Mouse (Mus musculus): ENCODE data around the gene Gramd1b.

The Gramd1b gene

DNA sequence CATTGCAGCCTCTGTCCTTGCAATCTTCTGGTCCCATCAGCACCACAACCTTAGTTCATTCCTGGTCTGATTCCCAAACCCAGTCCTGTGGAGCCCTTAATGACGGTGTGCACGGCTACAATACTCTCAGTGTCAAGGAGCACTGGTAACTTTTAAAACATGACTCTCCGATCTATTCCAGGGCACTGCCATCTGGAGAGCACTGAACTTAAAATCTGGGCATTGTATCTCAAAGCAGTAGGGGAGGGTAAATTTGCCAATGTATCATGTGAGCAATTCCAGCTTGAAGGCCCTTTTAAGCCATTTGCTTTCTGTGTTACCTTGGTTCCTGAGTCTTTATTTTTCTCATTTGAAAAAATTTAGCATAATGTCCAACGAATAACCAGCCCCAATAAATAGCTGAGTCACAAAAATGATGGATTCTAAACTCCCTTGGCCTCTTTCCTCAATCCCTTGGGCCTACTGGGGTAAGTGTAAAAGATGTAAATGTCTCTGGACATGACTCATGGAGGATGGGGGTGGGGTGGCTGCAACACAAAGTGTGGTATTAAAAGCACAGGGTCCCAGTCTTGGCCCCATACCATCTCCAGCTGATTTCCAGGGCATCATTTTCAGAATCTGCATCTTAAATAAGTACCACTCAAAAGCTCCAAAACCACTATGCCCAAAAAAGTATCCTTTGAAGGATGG is 193.9 kb downstream of the Gramd1b start:
- DNase-seq (ENCODE audit: low spot score in 2 of 2), result no peak

DNA sequence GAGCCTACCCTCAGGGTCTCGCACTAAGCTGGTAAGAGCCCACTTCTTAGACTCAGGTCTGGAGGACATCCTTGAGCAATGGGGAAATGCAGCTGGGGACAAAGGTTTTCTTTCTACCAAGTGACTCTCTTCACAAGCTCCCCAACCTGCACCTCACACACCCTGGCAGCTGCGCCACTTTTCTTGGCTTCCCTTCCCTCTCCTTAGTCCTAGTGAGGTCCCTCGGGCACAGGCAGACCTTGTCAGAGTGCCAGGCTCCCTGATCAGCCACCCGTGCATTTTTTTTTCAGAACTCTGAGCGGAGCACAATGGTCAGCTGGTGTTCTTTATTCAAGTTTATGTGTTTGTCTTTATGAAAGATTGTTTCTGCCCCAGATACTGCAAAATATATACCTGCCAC is 194.5 kb downstream of the Gramd1b start:
- no peak for DNase-seq (ENCODE audit: low spot score in 2 of 2)

DNA sequence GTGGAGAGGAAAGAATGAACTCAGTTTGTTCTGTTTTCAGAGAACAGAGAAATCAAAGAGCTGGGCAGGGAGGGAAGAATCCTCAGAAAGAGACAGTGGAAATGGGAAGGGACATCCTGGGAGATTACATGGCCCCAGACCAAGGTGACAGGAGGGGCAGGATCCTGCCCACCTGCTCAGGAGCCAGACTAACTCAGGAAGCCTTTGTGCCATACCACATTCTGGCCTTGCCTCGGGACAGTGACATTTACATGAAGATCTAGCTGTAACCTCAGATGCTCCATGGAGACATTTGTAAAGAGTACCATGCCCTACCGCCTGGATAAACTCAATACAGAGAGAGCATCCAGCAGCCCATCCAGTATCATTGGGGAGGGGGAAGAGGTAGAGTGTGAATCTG is 196.6 kb downstream of the Gramd1b start:
- no peak for DNase-seq (ENCODE audit: low spot score in 2 of 2)

GRCm38 (mm10) chr9:40333649-40334396 is 197.4 kb downstream of the Gramd1b start:
- peak; percentile 27 to 75 for DNase-seq (ENCODE audit: low spot score in 2 of 2)

- DNase-seq (ENCODE audit: low spot score in 2 of 2), result no peak
Observed at GRCm38 (mm10) chr9:40332731-40333648, 198.2 kb downstream of the Gramd1b start.

GRCm38 (mm10) chr9:40332326-40332725 is 198.9 kb downstream of the Gramd1b start:
- no peak for DNase-seq (ENCODE audit: low spot score in 2 of 2)

DNA sequence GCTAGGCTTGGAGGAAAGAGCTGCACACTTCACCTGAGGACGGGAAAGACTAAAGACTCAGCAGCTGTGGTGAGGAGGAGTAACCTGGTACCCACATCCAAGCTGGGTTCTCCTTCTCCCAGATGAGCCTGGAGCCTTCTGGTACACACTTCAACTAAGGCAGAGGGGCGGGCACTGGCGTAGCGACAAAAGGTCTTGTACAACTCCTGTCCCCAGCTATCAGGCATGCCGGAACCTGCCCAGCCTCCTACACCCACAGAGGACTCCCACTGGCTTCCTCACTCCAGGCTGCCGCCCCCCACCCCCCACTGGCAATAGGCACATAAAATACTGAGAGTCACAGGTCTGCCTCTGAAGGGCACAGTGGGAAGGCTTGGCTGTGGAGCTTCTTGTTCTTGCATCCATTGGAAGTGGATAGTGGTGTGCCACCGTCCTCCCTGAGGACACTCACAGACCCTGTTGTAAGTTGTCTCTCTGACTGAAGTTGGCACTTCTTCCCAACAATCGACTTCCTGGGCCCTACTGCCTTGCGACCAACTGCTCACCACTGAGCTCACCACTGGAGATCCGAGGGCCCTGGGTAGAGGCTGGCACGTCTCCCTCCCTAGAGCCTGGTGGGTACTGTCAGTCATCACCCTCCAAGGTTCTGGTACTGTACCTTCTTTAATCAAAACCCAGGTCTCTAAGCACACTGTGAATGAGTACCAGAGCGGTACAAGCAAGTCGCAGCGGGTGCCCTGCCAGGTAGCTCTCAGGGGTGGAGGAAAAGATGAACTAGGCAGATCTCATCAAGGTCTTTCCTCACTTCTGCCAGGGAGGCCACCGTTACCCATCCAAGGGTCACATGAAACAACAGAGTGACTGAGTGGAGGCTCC is 199.5 kb downstream of the Gramd1b start:
- no peak for DNase-seq (ENCODE audit: low spot score in 2 of 2)

DNA sequence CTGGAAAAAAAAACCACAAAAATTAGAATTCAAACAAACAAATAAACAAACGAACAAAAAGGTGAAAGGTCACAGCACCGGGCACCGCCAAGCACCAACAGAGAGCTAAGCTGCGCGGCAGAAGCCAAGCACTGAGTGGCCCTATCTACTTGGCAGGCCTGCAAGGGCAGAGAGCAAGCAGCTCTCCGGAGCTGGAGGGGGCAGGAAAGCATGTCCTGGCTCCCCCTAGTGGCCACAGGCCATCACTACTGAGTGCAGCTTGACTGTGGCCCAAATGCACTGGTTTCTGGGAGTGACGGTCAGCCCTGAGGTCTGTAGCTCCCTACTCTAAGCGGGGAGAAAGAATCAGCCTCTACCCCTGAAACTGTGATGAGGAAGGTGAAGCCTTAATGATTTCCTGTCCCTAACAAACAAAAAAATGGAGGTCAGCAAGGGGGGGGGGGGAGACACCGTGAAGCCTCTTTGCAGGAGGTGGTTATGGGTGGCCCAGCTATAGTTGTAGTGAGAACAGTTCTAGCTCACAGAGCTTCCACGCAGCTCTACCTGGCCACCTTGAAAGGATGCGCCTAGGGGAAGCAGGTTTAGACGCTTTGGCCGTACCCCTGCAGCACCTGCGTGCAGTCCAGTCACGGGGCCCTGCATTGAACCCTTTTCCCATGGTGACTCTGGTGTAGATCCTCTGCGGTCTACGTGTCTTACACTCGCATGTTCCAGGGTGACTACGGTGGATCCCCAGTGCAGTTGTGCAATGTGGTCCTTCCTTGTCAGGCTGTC is 200.4 kb downstream of the Gramd1b start:
- DNase-seq (ENCODE audit: low spot score in 2 of 2), result peak; percentile 44 to 80

GRCm38 (mm10) chr9:40326260-40326915 is 204.8 kb downstream of the Gramd1b start:
- no peak for DNase-seq (ENCODE audit: low spot score in 2 of 2)

DNA sequence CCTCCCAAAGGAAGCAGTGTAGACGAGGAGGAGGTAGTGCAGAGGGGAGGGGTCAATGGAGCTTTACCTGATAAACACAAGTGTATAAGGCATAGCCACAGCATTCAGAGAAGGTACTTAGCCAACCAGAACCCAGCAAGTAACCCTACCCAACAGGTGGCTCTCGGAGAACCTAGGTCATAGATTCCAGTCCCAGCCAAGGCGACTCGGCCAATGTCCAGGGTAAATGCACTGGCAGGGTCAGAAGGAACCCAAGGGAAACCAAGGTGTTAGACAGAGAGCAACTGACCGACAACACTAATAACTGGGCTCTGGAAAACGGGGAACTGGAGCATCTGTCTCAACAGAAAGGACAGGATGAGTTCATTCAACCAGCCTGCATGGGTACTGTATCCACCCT is 206.4 kb downstream of the Gramd1b start:
- no peak for DNase-seq (ENCODE audit: low spot score in 2 of 2)

GRCm38 (mm10) chr9:40324232-40324792 is 206.9 kb downstream of the Gramd1b start:
- no peak for DNase-seq (ENCODE audit: low spot score in 2 of 2)

DNA sequence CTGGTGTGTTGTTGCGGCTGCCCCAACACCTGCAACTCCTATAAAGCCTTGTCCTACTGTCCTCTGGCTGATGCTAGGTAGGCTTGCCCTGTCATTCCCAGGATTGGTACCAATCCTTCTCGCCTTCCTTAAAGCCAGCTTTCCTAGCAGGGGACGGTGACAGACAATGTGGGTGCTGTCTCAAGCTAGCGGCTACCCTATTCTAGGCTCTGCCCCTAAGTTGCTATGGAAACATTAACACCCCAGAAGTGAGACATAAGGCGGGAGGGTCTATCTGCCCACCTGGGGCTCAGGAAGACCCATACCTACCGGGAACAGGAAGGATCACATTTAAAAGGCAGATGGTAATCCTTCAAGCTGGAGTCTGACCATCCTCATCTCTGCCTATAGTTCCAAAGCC is 207.4 kb downstream of the Gramd1b start:
- no peak for DNase-seq (ENCODE audit: low spot score in 2 of 2)

DNA sequence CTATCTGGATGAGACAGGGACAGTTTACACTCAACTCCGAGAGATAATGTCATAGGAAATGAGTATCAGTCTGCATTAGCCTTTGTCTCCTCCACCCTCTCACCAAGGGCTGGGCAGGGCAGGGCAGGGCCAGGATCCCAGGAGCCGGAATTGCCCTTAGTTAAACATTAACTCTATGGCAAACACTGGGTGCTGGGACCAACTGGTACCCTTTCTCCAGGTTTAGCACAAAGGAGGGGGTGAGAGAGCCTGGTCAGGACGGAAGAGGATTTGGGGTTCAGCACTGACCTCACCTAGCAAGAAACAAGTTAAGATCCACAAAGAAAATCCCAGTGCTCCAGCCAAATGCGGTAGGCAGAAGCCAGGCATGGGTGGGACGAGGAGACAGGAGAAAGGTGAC is 208.0 kb downstream of the Gramd1b start:
- no peak for DNase-seq (ENCODE audit: low spot score in 2 of 2)

- DNase-seq (ENCODE audit: low spot score in 2 of 2), result no peak
Observed at GRCm38 (mm10) chr9:40322372-40322771, 208.8 kb downstream of the Gramd1b start.

DNA sequence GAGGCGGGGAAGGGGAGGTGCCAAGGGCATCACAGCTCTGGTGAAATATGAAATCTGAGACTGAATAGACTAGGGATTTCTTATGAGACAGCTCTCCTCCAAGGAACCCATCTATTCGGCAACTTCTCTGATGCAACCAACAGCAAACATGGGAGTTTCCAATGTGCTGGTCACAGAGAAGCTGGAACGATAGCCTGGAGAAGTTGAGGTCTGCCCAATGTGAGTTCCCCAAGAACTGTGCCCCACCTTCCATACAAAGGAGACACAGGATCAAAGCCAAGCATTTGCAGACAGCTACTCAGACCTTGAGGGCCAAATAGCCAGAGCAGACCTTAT is 209.5 kb downstream of the Gramd1b start:
- DNase-seq (ENCODE audit: low spot score in 2 of 2), result no peak

- DNase-seq (ENCODE audit: low spot score in 2 of 2), result no peak
Observed at GRCm38 (mm10) chr9:40320879-40321667, 210.1 kb downstream of the Gramd1b start.

GRCm38 (mm10) chr9:40320405-40320804 is 210.8 kb downstream of the Gramd1b start:
- no peak for DNase-seq (ENCODE audit: low spot score in 2 of 2)

DNA sequence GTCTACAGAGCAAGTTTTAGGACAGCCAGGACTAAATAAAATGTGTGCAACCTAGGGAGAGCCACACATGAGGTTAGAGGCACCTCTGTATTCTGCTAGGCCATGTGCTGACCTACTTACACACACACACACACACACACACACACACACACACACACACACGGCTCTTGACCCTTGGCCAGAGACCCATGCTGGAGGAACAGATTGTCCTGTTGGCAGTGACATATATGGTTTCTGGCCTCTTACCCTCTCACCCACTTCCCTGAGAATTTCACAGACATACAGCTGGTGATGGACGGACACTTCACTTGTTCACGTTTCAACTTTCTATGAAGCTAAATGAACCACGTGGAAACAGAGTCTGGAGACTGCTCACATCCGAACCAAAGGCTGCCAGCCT is 212.4 kb downstream of the Gramd1b start:
- no peak for DNase-seq (ENCODE audit: low spot score in 2 of 2)

DNA sequence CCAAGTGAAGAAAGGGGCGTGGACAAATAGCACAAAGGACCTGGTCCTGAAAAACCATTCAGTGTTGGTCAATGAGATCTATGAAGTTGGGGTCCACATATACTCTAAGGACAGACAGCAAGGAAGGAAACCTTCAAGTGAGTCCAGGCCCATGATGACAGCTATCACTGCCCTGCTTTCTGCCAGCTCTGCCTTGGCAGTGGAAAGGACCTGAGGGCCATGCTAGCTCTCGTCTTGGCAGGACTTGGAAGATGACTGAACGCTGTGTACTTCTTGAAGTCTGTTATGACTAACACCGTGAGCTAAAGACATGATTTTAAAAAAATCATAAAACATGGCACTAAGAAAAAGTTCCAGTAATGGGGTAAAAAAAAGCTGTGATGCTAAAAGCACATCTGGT is 213.4 kb downstream of the Gramd1b start:
- no peak for DNase-seq (ENCODE audit: low spot score in 2 of 2)
